Mouse (Mus musculus) forebrain, postnatal 0 days (tissue): ENCODE data around the gene Cnih2. TPM values are rescaled to one million over a fixed set of nuclear protein-coding genes. Genes with fewer than 3 reads are reported as not detected.

Source experiments
- ATAC-seq: fragments of 200-750 bp; cut with Nextera tagmentation; 2 replicates; pipeline ENCODE4 v1.8.0; 2017; ENCODE audit warnings: mild to moderate bottlenecking, moderate library complexity
- DNase-seq: peaks from one replicate; pipeline ENCODE4 v3.0.0-alpha.2; 2015
- H3K27ac ChIP-seq: fragments of 300-500 bp; sonication (generic); 2 replicates; pipeline ENCODE4 v1.5.1; 2014; ENCODE audit warnings: low read depth, mild to moderate bottlenecking, antibody characterized with exemption, low read length, moderate library complexity, mixed read lengths
- H3K27me3 ChIP-seq: fragments of 300-500 bp; sonication (generic); 2 replicates; pipeline ENCODE4 v1.6.1; 2014; ENCODE audit warnings: mild to moderate bottlenecking, low read length, mixed read lengths; ENCODE audit not compliant: insufficient read depth
- H3K36me3 ChIP-seq: fragments of 300-500 bp; sonication (generic); 2 replicates; pipeline ENCODE4 v1.6.1; 2014; ENCODE audit warnings: mild to moderate bottlenecking, moderate library complexity; ENCODE audit not compliant: insufficient read depth
- H3K4me1 ChIP-seq: fragments of 300-500 bp; sonication (generic); 2 replicates; pipeline ENCODE4 v1.6.1; 2014; ENCODE audit warnings: antibody characterized with exemption; ENCODE audit not compliant: insufficient read depth
- H3K4me2 ChIP-seq: fragments of 300-500 bp; sonication (generic); 2 replicates; pipeline ENCODE4 v1.6.1; 2014; ENCODE audit warnings: low read depth, mild to moderate bottlenecking, moderate library complexity
- H3K4me3 ChIP-seq: fragments of 300-500 bp; sonication (generic); 2 replicates; pipeline ENCODE4 v1.5.1; 2014; ENCODE audit warnings: low read depth, low read length, mixed read lengths
- H3K9ac ChIP-seq: fragments of 300-500 bp; sonication (generic); 2 replicates; pipeline ENCODE4 v1.6.1; 2014; ENCODE audit warnings: mild to moderate bottlenecking
- H3K9me3 ChIP-seq: fragments of 300-500 bp; sonication (generic); 2 replicates; pipeline ENCODE4 v1.6.1; 2016; ENCODE audit warnings: low read length
- CTCF ChIP-seq: sonication (generic); IDR thresholded peaks from 2 replicates; pipeline ENCODE4 v1.5.1; 2016; ENCODE audit warnings: antibody characterized with exemption, control low read depth, low read depth
- WGBS: fragments of 180-500 bp; shearing (Covaris S2); extraction: QIAGEN DNeasy Blood & Tissue Kit; methylation state at CpG from one replicate; pipeline ENCODE4 v1.1.7; 2014; 5-methylcytosine and 5-hydroxymethylcytosine counted together
- polyA plus RNA-seq: library from polyadenylated mRNA; unstranded; fragments of >200 nt; fragmentation: Nextera tagmentation; extraction: Ambion mirVana; gene quantifications from 2 replicates; pipeline ENCODE4 v1.2.1, GENCODE M21; 2015
- total RNA-seq: library from RNA; depleted of rRNA; stranded (reverse); fragments of >200 nt; gene quantifications from 2 replicates; pipeline ENCODE4 v1.2.3, GENCODE M21; 2014; rRNA removed

The Cnih2 gene
- total and polyA plus RNA-seq, 2 experiments from 2014 or later = 604 to 663 TPM

- DNase-seq (no peak), ATAC-seq (no peak)
- H3K4me1 ChIP-seq = peaks cover 13% of the 10 kb centered on the region; the same call in 1 of the 2 replicates
- no peak overlapping the region for H3K27ac ChIP-seq
- TF ChIP-seq CTCF = no peak
- H3K4me2 ChIP-seq = no peak overlapping the region
- WGBS = 72% methylated on average over 4 of the region's 4 CpGs
- H3K4me3 ChIP-seq = no peak overlapping the region
- peaks cover 52% of the 10 kb centered on the region for H3K36me3 ChIP-seq
- H3K27me3 ChIP-seq = no peaks in the 10 kb centered on the region
- H3K9ac ChIP-seq = no peak overlapping the region
- no peaks in the 10 kb centered on the region for H3K9me3 ChIP-seq
These were observed 52.8 kb downstream of the Cnih2 start for GRCm38 (mm10) chr19:5045531-5045930.

Other genes with a start within 250 kb of the Cnih2 start
- gene Ctsf, start 243.4 kb downstream of the Cnih2 start, total RNA-seq = 81.0 and 117 TPM in 2 replicates
- gene Ctsf, start 243.4 kb downstream of the Cnih2 start, polyA plus RNA-seq = 74.7 and 79.4 TPM in 2 replicates
- gene Actn3, start 220.6 kb downstream of the Cnih2 start, total RNA-seq = 2.6 and 5.1 TPM in 2 replicates
- 1.8 and 2.2 TPM in 2 replicates for gene Actn3, start 220.6 kb downstream of the Cnih2 start, polyA plus RNA-seq
- 22.2 and 24.1 TPM in 2 replicates for gene Zdhhc24, start 219.9 kb downstream of the Cnih2 start, total RNA-seq
- gene Zdhhc24, start 219.9 kb downstream of the Cnih2 start, polyA plus RNA-seq = 9.1 and 15.2 TPM in 2 replicates
- gene Bbs1, start 191.9 kb downstream of the Cnih2 start, total RNA-seq = 21.7 and 37.7 TPM in 2 replicates
- 5.4 and 7.4 TPM in 2 replicates for gene Bbs1, start 191.9 kb downstream of the Cnih2 start, polyA plus RNA-seq
- gene Dpp3, start 170.2 kb downstream of the Cnih2 start, total RNA-seq = 67.4 and 84.2 TPM in 2 replicates
- gene Dpp3, start 170.2 kb downstream of the Cnih2 start, polyA plus RNA-seq = 75.2 and 76.8 TPM in 2 replicates
- gene Peli3, start 155.4 kb downstream of the Cnih2 start, total RNA-seq = 11.5 and 13.2 TPM in 2 replicates
- 7.7 and 10.9 TPM in 2 replicates for gene Peli3, start 155.4 kb downstream of the Cnih2 start, polyA plus RNA-seq
- 101 and 129 TPM in 2 replicates for gene Mrpl11, start 136.4 kb downstream of the Cnih2 start, total RNA-seq
- gene Mrpl11, start 136.4 kb downstream of the Cnih2 start, polyA plus RNA-seq = 162 and 198 TPM in 2 replicates
- 3.5 and 3.8 TPM in 2 replicates for gene Npas4, start 108.2 kb downstream of the Cnih2 start, total RNA-seq
- gene Npas4, start 108.2 kb downstream of the Cnih2 start, polyA plus RNA-seq = 0.36 and 0.42 TPM in 2 replicates
- 12.8 and 14.2 TPM in 2 replicates for gene Slc29a2, start 74.7 kb downstream of the Cnih2 start, total RNA-seq
- gene Slc29a2, start 74.7 kb downstream of the Cnih2 start, polyA plus RNA-seq = 14.5 and 17.1 TPM in 2 replicates
- gene B4gat1, start 59.7 kb downstream of the Cnih2 start, total RNA-seq = 85.9 and 111 TPM in 2 replicates
- gene B4gat1, start 59.7 kb downstream of the Cnih2 start, polyA plus RNA-seq = 93.0 and 128 TPM in 2 replicates
- gene AC124502.3, start 59.6 kb downstream of the Cnih2 start, total RNA-seq = 3.0 and 7.0 TPM in 2 replicates
- 1.4 and 2.0 TPM in 2 replicates for gene AC124502.3, start 59.6 kb downstream of the Cnih2 start, polyA plus RNA-seq
- 9.5 and 15.5 TPM in 2 replicates for gene Brms1, start 57.2 kb downstream of the Cnih2 start, total RNA-seq
- 27.6 and 29.3 TPM in 2 replicates for gene Brms1, start 57.2 kb downstream of the Cnih2 start, polyA plus RNA-seq
- gene Rin1, start 48.0 kb downstream of the Cnih2 start, total RNA-seq = 3.0 and 9.8 TPM in 2 replicates
- 1.7 and 2.4 TPM in 2 replicates for gene Rin1, start 48.0 kb downstream of the Cnih2 start, polyA plus RNA-seq
- 11.8 and 20.8 TPM in 2 replicates for gene Cd248, start 30.4 kb downstream of the Cnih2 start, total RNA-seq
- 16.3 and 18.1 TPM in 2 replicates for gene Cd248, start 30.4 kb downstream of the Cnih2 start, polyA plus RNA-seq
- gene Tmem151a, start 13.0 kb downstream of the Cnih2 start, total RNA-seq = 22.6 and 37.0 TPM in 2 replicates
- gene Tmem151a, start 13.0 kb downstream of the Cnih2 start, polyA plus RNA-seq = 40.6 and 46.2 TPM in 2 replicates
- gene Yif1a, start 10.0 kb downstream of the Cnih2 start, total RNA-seq = 44.6 and 54.9 TPM in 2 replicates
- 50.5 and 59.9 TPM in 2 replicates for gene Yif1a, start 10.0 kb downstream of the Cnih2 start, polyA plus RNA-seq
- 219 and 231 TPM in 2 replicates for gene Rab1b, start 8.6 kb upstream of the Cnih2 start, total RNA-seq
- 249 and 288 TPM in 2 replicates for gene Rab1b, start 8.6 kb upstream of the Cnih2 start, polyA plus RNA-seq
- 138 and 146 TPM in 2 replicates for gene Klc2, start 20.0 kb upstream of the Cnih2 start, total RNA-seq
- 54.5 and 58.6 TPM in 2 replicates for gene Klc2, start 20.0 kb upstream of the Cnih2 start, polyA plus RNA-seq
- gene Pacs1, start 174.6 kb upstream of the Cnih2 start, total RNA-seq = 54.5 and 84.6 TPM in 2 replicates
- 35.3 and 44.7 TPM in 2 replicates for gene Pacs1, start 174.6 kb upstream of the Cnih2 start, polyA plus RNA-seq
- 226 and 261 TPM in 2 replicates for gene Sf3b2, start 196.9 kb upstream of the Cnih2 start, total RNA-seq
- 310 and 345 TPM in 2 replicates for gene Sf3b2, start 196.9 kb upstream of the Cnih2 start, polyA plus RNA-seq
- 14.8 and 19.4 TPM in 2 replicates for gene Gal3st3, start 199.8 kb upstream of the Cnih2 start, total RNA-seq
- 46.9 and 50.4 TPM in 2 replicates for gene Gal3st3, start 199.8 kb upstream of the Cnih2 start, polyA plus RNA-seq
- gene Catsper1, start 237.2 kb upstream of the Cnih2 start, total RNA-seq = not detected in 2 replicates
- gene Catsper1, start 237.2 kb upstream of the Cnih2 start, polyA plus RNA-seq = not detected in 2 replicates